Mouse (Mus musculus) layer of hippocampus, adult 11-12 months (tissue): ENCODE measurements around the gene Hmx3.

ENCODE experiments used
- DNase-seq: peaks from one replicate; pipeline ENCODE4 v3.0.0; 2022; ENCODE audit warnings: low spot score

The Hmx3 gene

GRCm38 (mm10) chr7:131556541-131557271, 14.0 kb downstream of the Hmx3 start:
- no peak for DNase-seq

DNA sequence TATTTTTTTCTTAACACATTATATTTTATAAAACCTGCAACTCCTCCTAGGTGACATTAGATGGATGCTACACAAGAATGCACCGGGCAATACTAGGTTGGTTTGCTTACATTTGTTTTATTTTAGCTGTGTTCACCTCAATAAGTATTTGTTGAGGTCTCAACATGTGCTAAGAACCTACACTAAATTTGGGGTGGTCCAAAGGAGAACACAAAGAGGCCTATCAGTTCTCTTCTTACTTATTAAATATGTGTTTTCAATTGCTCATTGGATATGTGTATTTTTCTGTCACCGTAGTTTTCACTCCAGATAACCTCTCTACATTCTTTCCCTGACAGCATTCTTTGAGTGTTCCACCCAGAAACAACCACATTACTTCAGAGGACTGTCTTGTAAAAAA, 15.1 kb downstream of the Hmx3 start:
- DNase-seq: no peak

DNA sequence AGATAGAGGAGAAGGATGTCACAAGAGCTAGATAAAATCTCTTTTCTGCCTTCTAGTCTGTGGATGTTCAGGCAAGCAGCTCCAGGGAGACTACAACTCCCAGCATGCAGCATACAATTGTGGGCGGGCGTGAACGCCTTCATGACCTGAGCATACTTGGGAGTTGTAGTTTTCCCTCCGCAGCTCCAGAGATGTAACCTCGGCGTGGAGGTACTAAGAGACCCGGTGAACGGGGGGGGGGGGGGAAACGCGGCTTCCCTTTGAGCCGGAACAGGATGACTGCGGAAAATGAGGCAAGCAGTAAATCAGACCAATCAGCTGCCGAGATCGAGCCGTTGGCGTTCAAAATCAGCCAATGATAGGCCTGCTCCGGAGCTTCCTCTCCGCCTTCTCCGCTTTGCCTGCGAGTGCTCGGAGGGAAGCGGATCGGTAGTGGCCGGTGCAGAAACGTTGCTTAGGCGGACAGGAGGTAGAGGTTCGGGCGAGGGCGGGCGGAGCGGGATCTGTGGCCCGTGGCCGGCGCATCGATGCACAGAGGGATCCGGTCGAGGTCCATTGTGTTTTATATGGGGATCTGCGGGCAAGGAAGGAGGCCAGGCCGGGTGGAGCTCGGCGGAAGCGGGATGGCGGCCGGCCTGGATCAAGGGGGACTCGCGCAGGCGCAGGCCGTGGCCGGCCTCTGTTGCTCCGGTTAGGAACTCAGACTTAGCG, 17.5 kb downstream of the Hmx3 start, which contains the start of gene Bub3:
Gene Bub3 (plus strand): TSS at position 237 of the 711 bp plus-strand sequence.
- peak; percentile 95 for DNase-seq

DNA sequence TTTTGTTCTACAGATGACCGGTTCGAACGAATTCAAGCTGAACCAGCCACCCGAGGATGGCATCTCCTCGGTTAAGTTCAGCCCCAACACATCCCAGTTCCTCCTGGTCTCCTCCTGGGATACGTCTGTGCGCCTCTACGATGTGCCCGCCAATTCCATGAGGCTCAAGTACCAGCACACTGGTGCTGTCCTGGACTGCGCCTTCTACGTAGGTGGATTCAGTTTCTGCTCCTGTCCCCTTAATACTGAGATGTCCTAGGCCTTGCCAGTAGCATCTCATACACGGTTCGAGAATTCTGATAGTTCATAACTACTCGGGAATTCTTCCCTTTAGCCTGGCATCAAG, 18.0 kb downstream of the Hmx3 start:
- DNase-seq: no peak

DNA sequence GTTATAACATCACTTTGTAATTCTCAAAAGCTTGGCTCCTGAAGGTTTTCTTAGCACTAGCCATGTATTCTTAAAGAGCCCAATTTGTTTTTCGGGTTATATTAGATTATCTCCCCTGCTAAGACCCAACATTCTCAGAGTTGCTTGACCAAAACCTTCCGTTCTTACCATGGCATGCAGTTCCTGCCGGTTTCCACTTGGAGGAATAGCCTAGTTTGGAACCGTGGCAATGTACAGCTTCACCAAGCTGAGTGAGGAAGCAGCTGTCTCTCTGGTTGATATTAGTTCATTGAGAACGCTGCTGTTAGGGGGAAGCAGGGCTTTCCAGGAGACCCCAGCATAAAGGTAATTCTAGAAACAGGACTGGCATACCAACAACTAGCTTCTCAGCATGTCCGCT, 32.6 kb downstream of the Hmx3 start:
- DNase-seq: no peak

DNA sequence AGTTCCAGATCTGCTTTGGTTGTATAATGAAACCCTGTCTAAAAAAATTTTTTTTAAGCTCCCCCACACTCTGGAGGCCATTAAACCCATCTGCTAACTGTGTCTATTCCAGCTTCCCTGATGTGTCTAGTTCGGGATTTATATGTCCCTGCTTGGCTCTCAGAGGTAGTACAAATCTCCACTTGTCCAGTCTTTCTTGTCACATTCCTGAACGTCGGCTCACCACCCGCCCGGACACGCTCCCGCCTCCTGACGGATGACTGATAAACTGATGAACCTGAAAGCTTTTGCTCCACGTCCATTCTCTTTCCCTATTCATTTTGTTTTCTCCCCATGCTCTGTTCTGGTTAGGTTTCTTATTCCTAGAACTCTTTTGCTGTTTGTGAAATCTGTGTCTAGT, 39.5 kb downstream of the Hmx3 start:
- DNase-seq: no peak

DNA sequence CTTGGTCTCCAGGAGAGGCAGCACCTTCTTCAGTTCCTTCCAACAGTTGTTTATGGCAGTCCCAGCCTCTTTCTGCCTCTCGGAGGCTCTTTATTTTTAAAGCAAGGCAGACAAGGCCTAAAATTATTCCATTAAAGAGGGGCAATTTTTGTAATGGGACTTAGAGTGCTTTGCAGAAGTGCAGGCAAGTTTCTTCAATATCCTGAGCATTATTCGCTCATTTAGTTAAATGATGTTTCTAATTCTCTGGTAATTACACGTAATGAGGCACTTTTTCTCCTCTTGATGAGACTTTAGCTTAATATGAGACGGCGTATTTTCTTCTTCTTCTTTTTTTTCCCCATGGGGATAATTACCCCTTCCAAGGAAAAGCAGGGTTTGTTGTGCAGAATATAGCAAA, 42.9 kb downstream of the Hmx3 start:
- DNase-seq: no peak
